Mouse (Mus musculus): ENCODE results near the gene Pde6g.
A peak's percentile ranks its signal among the peaks of the same experiment; 100 is the strongest.

DNA sequence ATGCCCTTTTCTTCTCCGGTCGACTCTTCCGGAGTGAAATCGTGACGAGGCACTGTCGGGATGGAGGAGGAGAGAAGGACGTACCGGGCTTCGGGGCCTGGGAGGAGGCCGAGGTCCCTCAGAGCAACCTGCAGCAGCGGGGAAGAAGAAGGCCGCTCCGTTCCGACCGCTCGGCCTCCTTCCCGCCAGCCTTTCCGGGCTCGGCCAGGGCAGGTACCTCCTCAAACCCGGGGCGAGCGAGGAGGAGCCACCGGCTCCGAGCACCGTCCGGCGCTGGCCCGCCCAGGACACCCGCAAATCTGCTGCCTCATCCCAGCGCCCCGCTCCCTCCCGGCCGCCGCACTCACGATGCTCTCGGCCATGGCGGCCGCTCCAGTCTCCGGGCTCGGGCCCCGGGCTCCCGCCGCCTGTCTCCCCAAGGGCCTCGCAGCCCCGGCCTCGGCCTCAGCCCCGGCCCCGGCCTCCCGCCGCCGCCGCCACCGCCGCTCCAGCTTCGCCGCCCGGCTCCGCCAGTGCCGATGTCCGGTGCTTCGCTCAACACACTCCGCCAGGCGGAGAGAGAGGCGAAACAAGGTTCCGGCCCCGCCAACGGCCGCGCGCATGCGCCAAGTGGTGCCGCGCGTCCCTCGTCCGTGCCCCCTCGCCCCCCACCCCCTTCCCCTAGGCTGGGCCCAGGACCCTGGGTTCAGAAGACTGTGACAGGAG, 16.0 kb downstream of the Pde6g start, which contains the start of gene Nploc4:
- peak; percentile 32; the same call in 1 of the 2 replicates for TF ChIP-seq CTCF (IDR thresholded peaks at IDR 0.05; ENCODE audit: low read depth)
- TF ChIP-seq EP300 (optimal IDR thresholded peaks at IDR 0.05): no peak
